Mouse (Mus musculus) liver, embryonic 16.5 days (tissue): ENCODE measurements around the gene Atp2b2. TPM values are rescaled to one million over a fixed set of nuclear protein-coding genes. Genes with fewer than 3 reads are reported as not detected.
"Not testable (repeated sequence)": the region's sequence is repeated elsewhere in the genome, so short reads cannot be mapped to it uniquely, and the experiment has no call there.

ENCODE experiments used
- ATAC-seq: fragments of 200-750 bp; cut with Nextera tagmentation; 2 replicates; pipeline ENCODE4 v1.8.0; 2017; ENCODE audit warnings: low read depth, mild to moderate bottlenecking, moderate number of reproducible peaks, moderate library complexity
- H3K27ac ChIP-seq: fragments of 300-500 bp; sonication (generic); 2 replicates; pipeline ENCODE4 v1.5.1; 2014; ENCODE audit warnings: mild to moderate bottlenecking, low read length
- H3K27me3 ChIP-seq: fragments of 300-500 bp; sonication (generic); 2 replicates; pipeline ENCODE4 v1.6.1; 2014; ENCODE audit warnings: low read depth, low read length, mixed read lengths; ENCODE audit not compliant: control insufficient read depth, insufficient read depth
- H3K36me3 ChIP-seq: fragments of 300-500 bp; sonication (generic); 2 replicates; pipeline ENCODE4 v1.6.1; 2014; ENCODE audit warnings: mild to moderate bottlenecking; ENCODE audit not compliant: control insufficient read depth, insufficient read depth
- H3K4me1 ChIP-seq: fragments of 300-500 bp; sonication (generic); 2 replicates; pipeline ENCODE4 v1.6.1; 2014; ENCODE audit warnings: low read depth, low read length, mixed read lengths; ENCODE audit not compliant: control insufficient read depth
- H3K4me2 ChIP-seq: fragments of 300-500 bp; sonication (generic); 2 replicates; pipeline ENCODE4 v1.6.1; 2014; ENCODE audit warnings: low read depth, low read length, mixed read lengths
- H3K4me3 ChIP-seq: fragments of 300-500 bp; sonication (generic); 2 replicates; pipeline ENCODE4 v1.5.1; 2014; ENCODE audit warnings: low read depth, mild to moderate bottlenecking, low read length
- H3K9ac ChIP-seq: fragments of 300-500 bp; sonication (generic); 2 replicates; pipeline ENCODE4 v1.6.1; 2014; ENCODE audit warnings: low read depth, low read length
- H3K9me3 ChIP-seq: fragments of 300-500 bp; sonication (generic); replicated peaks from 2 replicates; pipeline ENCODE4 v1.6.1; 2016; ENCODE audit warnings: low read length; ENCODE audit not compliant: control insufficient read depth
- WGBS: fragments of 180-500 bp; shearing (Covaris S2); extraction: QIAGEN DNeasy Blood & Tissue Kit; methylation state at CpG from one replicate; pipeline ENCODE4 v1.1.7; 2014; ENCODE audit not compliant: insufficient replicate concordance; 5-methylcytosine and 5-hydroxymethylcytosine counted together
- polyA plus RNA-seq: library from polyadenylated mRNA; unstranded; fragments of >200 nt; fragmentation: Nextera tagmentation; extraction: Ambion mirVana; gene quantifications from 2 replicates; pipeline ENCODE4 v1.2.1, GENCODE M21; 2015

Gene Atp2b2
- polyA plus RNA-seq, 1 experiment from 2014 or later: 2.6 TPM

DNA sequence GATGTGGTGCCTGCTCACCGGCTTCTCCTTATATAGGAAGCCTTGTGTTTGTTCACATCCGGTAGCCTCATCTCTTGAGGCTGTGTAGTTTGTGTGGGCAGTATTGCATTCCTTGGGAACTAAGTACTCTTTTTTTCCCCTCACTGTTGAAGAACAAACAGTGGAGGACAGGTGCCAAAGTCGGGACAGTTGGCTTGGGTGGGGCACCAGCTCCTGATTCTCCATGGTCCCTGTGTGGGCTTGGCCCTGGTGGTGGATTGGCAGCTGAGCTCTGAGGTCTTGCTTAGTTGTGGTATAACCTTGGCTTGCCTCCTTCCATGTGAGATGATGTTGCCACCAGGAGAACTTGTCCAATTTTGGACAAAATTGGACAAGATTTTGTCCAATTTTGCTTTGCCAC lies 322.5 kb downstream of the Atp2b2 start, which contains the start of gene Ghrl:
Gene Ghrl (minus strand): TSS at position 3 of the 400 bp plus-strand sequence.
- no peaks in the 10 kb centered on the region for H3K27me3 ChIP-seq
- no peak within 1 kb of the TSS for H3K9ac ChIP-seq
- H3K36me3 ChIP-seq: peaks cover 30% of the 10 kb centered on the region
- no peaks in the 10 kb centered on the region for H3K9me3 ChIP-seq
- peaks cover 10% of the 10 kb centered on the region for H3K4me1 ChIP-seq
- H3K27ac ChIP-seq: peak within 1 kb of the TSS; percentile 59
- ATAC-seq: no peak
- no peak within 1 kb of the TSS for H3K4me3 ChIP-seq
- WGBS: 72% methylated on average over 3 of the region's 3 CpGs
- H3K4me2 ChIP-seq: no peak within 1 kb of the TSS

GRCm38 (mm10) chr6:113717541-113717940 lies 324.9 kb downstream of the Atp2b2 start:
- Histone ChIP-seq H3K4me1 (peaks cover 18% of the 10 kb centered on the region), H3K4me2 (no peak overlapping the region), H3K9ac (no peak overlapping the region), H3K4me3 (no peak overlapping the region), H3K27me3 (no peaks in the 10 kb centered on the region), H3K36me3 (peaks cover 40% of the 10 kb centered on the region), H3K27ac (no peak overlapping the region), H3K9me3 (no peaks in the 10 kb centered on the region)
- 77% methylated on average over 3 of the region's 3 CpGs for WGBS
- no peak for ATAC-seq

DNA sequence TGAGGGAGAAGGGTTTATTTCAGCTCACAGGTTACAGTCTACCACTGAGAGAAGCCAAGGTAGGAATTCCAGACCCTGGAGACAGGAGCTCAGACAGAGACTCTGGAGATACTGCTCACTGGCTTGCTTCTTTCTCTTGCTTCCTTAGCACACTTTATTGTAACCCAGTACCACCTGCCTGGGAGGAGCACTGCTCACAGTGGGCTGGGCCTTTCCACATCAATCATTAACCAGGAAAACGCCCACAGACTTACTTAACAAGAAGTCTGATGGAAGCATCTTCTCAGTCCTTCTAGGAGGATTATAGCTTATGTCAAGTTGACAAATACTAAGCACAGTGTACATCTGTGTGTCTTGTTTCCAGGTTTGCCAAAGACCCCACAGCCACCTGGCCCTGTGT lies 327.6 kb downstream of the Atp2b2 start:
- Histone ChIP-seq H3K27me3 (no peaks in the 10 kb centered on the region), H3K4me2 (no peak overlapping the region), H3K36me3 (peaks cover 65% of the 10 kb centered on the region), H3K9me3 (no peaks in the 10 kb centered on the region), H3K4me3 (no peak overlapping the region), H3K4me1 (peaks cover 10% of the 10 kb centered on the region), H3K27ac (no peak overlapping the region), H3K9ac (no peak overlapping the region)
- no peak for ATAC-seq
- 39% methylated on average over 1 of the region's 1 CpGs for WGBS

DNA sequence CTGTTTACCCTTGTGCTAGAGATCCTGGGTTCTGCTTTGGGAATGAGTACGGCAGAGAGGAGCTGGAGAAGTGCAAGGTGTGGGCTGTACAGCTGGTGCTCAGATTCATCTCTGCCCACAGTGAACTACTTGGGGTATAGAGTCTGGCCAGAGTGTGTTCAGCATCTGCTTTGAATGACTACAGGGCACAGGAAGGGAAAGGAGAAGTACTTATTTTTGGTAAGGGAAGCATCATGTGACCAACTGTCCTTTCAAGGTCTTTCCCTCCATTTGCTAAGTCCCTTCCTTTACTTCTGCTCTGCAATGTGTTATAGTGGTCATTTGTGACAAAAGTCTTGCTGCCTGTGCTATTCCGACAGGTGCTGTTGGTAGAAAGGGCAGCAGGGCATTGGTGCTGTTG lies 328.1 kb downstream of the Atp2b2 start:
- ATAC-seq: no peak
- no peak overlapping the region for H3K27ac ChIP-seq
- peaks cover 70% of the 10 kb centered on the region for H3K36me3 ChIP-seq

DNA sequence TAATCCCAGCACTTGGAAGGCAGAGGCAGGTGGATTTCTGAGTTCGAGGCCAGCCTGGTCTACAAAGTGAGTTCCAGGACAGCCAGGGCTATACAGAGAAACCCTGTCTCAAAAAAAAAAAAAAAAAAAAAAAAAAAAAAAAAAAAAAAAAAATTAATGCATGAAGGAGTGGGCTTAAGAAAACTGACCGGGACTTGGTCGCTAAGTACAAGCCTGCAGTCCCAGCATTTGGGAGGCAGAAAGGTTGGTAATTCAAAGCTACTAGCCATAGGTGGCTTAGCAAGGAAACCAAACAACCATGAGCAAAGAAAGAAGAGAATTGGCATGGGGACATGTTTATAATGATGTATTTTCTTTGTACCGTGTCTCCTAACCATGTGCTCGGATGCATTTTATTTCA lies 329.0 kb downstream of the Atp2b2 start:
- H3K4me3 ChIP-seq, ATAC-seq, H3K27me3 ChIP-seq, H3K27ac ChIP-seq, H3K9ac ChIP-seq, H3K4me2 ChIP-seq, H3K9me3 ChIP-seq: not testable (repeated sequence)
- Histone ChIP-seq H3K4me1 (peaks cover 10% of the 10 kb centered on the region), H3K36me3 (peaks cover 79% of the 10 kb centered on the region)
- WGBS: 90% methylated on average over 5 of the region's 5 CpGs

More for the DNA sequence above, 328.1 kb downstream of the Atp2b2 start:
- Histone ChIP-seq H3K9me3 (no peaks in the 10 kb centered on the region), H3K4me3 (no peak overlapping the region), H3K4me1 (peaks cover 10% of the 10 kb centered on the region), H3K4me2 (no peak overlapping the region), H3K27me3 (no peaks in the 10 kb centered on the region), H3K9ac (no peak overlapping the region)
- WGBS: 74% methylated on average over 2 of the region's 2 CpGs

- no peak overlapping the region for H3K27ac ChIP-seq
- H3K36me3 ChIP-seq: peaks cover 86% of the 10 kb centered on the region
- no peaks in the 10 kb centered on the region for H3K27me3 ChIP-seq
- 87% methylated on average over 3 of the region's 3 CpGs for WGBS
- H3K4me1 ChIP-seq: peaks cover 10% of the 10 kb centered on the region
- H3K9ac ChIP-seq: no peak overlapping the region
- H3K4me2 ChIP-seq: no peak overlapping the region
- ATAC-seq: no peak
- H3K4me3 ChIP-seq: no peak overlapping the region
- no peaks in the 10 kb centered on the region for H3K9me3 ChIP-seq
Measured at GRCm38 (mm10) chr6:113712718-113713117, 329.7 kb downstream of the Atp2b2 start.

DNA sequence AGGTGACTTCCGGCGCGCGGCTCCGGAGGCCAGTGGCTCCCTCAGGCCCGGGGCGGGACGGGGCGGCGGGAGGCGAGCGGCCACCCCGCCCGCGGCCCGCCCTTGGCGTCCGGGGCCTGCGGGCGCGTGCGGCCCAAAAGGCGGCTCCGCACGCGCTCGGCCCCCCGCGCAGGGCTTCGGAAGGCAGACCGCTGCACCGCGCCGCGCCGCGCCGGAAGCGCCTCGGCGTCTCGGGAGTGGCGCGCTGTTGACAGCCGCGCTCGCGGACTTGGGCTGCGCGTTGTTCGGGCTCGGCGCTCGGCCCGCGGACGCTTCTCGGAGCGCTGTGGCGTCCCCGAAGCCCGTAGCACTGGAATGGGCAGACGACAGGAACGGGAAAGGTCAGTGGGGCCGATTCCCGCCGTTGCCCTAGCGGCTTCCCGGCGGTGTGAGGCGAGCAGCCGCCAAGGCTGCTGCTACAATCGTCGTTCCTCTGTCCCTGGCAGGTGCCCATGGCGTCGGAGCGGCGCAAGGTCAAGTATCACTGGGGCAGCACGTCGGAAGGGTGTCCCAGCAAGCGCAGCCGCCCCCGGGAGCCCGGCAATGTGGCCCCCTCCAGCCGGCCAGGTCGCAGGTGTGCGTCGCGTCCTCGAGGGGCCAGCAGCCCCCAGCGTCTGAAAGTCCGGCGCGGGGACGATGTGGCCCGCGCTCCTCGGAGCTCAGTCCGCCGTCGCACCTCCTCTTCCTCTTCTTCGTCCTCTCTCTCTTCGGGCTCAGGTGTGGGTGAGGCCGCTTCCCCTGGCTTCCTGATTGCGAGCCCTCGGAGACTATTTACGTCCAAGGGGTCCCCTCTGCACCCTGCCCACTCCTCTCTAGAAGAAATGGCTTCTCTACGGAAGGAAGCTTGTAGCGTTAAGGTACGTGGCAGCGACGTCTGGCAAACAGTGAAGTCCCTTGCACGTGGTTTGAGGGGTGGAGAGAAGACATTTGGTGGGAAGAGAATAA lies 344.9 kb downstream of the Atp2b2 start:
- Histone ChIP-seq H3K36me3 (peaks cover 23% of the 10 kb centered on the region), H3K9me3 (no peaks in the 10 kb centered on the region), H3K4me3 (peak overlapping the region; percentile 91), H3K9ac (peak overlapping the region; percentile 95), H3K4me1 (peaks cover 50% of the 10 kb centered on the region), H3K27me3 (no peaks in the 10 kb centered on the region), H3K27ac (peak overlapping the region; percentile 98), H3K4me2 (peak overlapping the region; percentile 96)
- ATAC-seq: no peak
- WGBS: 0% methylated on average over 104 of the region's 113 CpGs

- no peaks in the 10 kb centered on the region for H3K27me3 ChIP-seq
- 0% methylated on average over 57 of the region's 58 CpGs for WGBS
- no peaks in the 10 kb centered on the region for H3K9me3 ChIP-seq
- peak within 1 kb of the TSS; percentile 91 for H3K4me3 ChIP-seq
- peak; percentile 95 for ATAC-seq
- H3K27ac ChIP-seq: peak within 1 kb of the TSS; percentile 98
- H3K36me3 ChIP-seq: peaks cover 15% of the 10 kb centered on the region
- H3K4me2 ChIP-seq: peak within 1 kb of the TSS; percentile 96
- H3K9ac ChIP-seq: peak within 1 kb of the TSS; percentile 95
- H3K4me1 ChIP-seq: peaks cover 57% of the 10 kb centered on the region
Measured at GRCm38 (mm10) chr6:113696582-113697221, 345.7 kb downstream of the Atp2b2 start, which contains the start of gene Tatdn2. Tatdn2 (plus strand) TSS chr6:113697050.
